Mouse (Mus musculus) left cerebral cortex, postnatal 10 days (tissue): ENCODE results near the gene 6330403K07Rik. TPM values are rescaled to one million over a fixed set of nuclear protein-coding genes. Genes with fewer than 3 reads are reported as not detected.

Experiments
- DNase-seq, 2 experiments: peaks; one replicate each; pipeline ENCODE4 v3.0.0; 2021 to 2022; ENCODE audit warnings: low spot score in 2 of 2, mixed read lengths in 1 of 2; ENCODE audit errors: extremely low spot score in 1 of 2
- intact Hi-C: fragments of 180-260 bp; cut with DNase I; formaldehyde crosslinking; loops from one replicate; pipeline ENCODE4 v1.15.1; 2025
- total RNA-seq, 2 experiments: library from RNA; stranded (reverse); gene quantifications; 2 replicates each; pipeline ENCODE4 v1.2.3; 2021

6330403K07Rik gene
- total RNA-seq = 100 to 1,000 TPM; 166 to 173 TPM

- DNase-seq = peak; percentile 75 to 80
- intact Hi-C loops = loop anchor here (10.0 kb wide), 1 partner anchor 292 kb away; no protein-coding TSS in a partner anchor
These were observed at the start of gene 6330403K07Rik for GRCm38 (mm10) chr11:71033163-71033761. 6330403K07Rik (minus strand) TSS chr11:71033513.

GRCm38 (mm10) chr11:71076342-71076741, 43.0 kb upstream of the 6330403K07Rik start:
- intact Hi-C loops = no loop called here
- DNase-seq = no peak

- peak in 1 of 2 experiments; percentile 37 for DNase-seq
These were observed 19.2 kb upstream of the 6330403K07Rik start for GRCm38 (mm10) chr11:71052554-71052953.

GRCm38 (mm10) chr11:71039526-71040298, 6.4 kb upstream of the 6330403K07Rik start:
- intact Hi-C loops = loop anchor here (10.0 kb wide), 1 partner anchor 285 kb away; no protein-coding TSS in a partner anchor
- no peak for DNase-seq

More at GRCm38 (mm10) chr11:71052554-71052953, 19.2 kb upstream of the 6330403K07Rik start:
- intact Hi-C loops = loop anchor here (10.0 kb wide), 1 partner anchor 48 kb away; the partner anchor contains the start of gene Dhx33

GRCm38 (mm10) chr11:71032491-71033162, 686 bp downstream of the 6330403K07Rik start:
- intact Hi-C loops = loop anchor here (10.0 kb wide), 1 partner anchor 292 kb away; no protein-coding TSS in a partner anchor
- peak; percentile 18 to 44 for DNase-seq

- intact Hi-C loops = loop anchor here (10.0 kb wide), 1 partner anchor 293 kb away; no protein-coding TSS in a partner anchor
- DNase-seq = no peak
These were observed 1.2 kb downstream of the 6330403K07Rik start for GRCm38 (mm10) chr11:71032070-71032469.

GRCm38 (mm10) chr11:71029403-71030118, 3.8 kb downstream of the 6330403K07Rik start:
- DNase-seq = no peak
- intact Hi-C loops = loop anchor here (10.0 kb wide), 1 partner anchor 295 kb away; no protein-coding TSS in a partner anchor

GRCm38 (mm10) chr11:71028280-71028679, 5.0 kb downstream of the 6330403K07Rik start:
- intact Hi-C loops = no loop called here
- no peak for DNase-seq

GRCm38 (mm10) chr11:71019201-71020068, 13.9 kb downstream of the 6330403K07Rik start, which contains the start of the genes Mis12 and Derl2:
Mis12 (plus strand) TSS chr11:71019611.
Derl2 (minus strand) TSS chr11:71019841.
- DNase-seq = peak; percentile 99
- intact Hi-C loops = no loop called here

GRCm38 (mm10) chr11:71018416-71019200, 14.7 kb downstream of the 6330403K07Rik start:
- DNase-seq = no peak
- intact Hi-C loops = no loop called here

- no peak for DNase-seq
- intact Hi-C loops = no loop called here
These were observed 16.3 kb downstream of the 6330403K07Rik start for GRCm38 (mm10) chr11:71017051-71017450.

- intact Hi-C loops = no loop called here
- no peak for DNase-seq
These were observed 20.6 kb downstream of the 6330403K07Rik start for GRCm38 (mm10) chr11:71012743-71013142.

GRCm38 (mm10) chr11:71008321-71008720, 25.0 kb downstream of the 6330403K07Rik start:
- intact Hi-C loops = loop anchor here (10.0 kb wide), 1 partner anchor 46 kb away; no protein-coding TSS in a partner anchor
- no peak for DNase-seq

GRCm38 (mm10) chr11:71007831-71008230, 25.5 kb downstream of the 6330403K07Rik start:
- intact Hi-C loops = loop anchor here (10.0 kb wide), 1 partner anchor 47 kb away; no protein-coding TSS in a partner anchor
- DNase-seq = no peak

- intact Hi-C loops = loop anchor here (10.0 kb wide), 1 partner anchor 48 kb away; no protein-coding TSS in a partner anchor
- no peak for DNase-seq
These were observed 26.3 kb downstream of the 6330403K07Rik start for GRCm38 (mm10) chr11:71007026-71007425.

GRCm38 (mm10) chr11:71005046-71005445, 28.3 kb downstream of the 6330403K07Rik start:
- intact Hi-C loops = loop anchor here (10.0 kb wide), 1 partner anchor 50 kb away; no protein-coding TSS in a partner anchor
- no peak for DNase-seq
